Mouse (Mus musculus) T-helper 2 cell (primary cell): ENCODE results near the gene Wdr44.
"Not testable (repeated sequence)": the region's sequence is repeated elsewhere in the genome, so short reads cannot be mapped to it uniquely, and the experiment has no call there.

Experiments
- in situ Hi-C: fragments of 300-600 bp; cut with MboI, MseI; formaldehyde crosslinking; loops from one replicate; pipeline ENCODE4 v1.15.1; 2025; ENCODE audit warnings: high pct_unique_total_duplicates

Gene Wdr44

DNA sequence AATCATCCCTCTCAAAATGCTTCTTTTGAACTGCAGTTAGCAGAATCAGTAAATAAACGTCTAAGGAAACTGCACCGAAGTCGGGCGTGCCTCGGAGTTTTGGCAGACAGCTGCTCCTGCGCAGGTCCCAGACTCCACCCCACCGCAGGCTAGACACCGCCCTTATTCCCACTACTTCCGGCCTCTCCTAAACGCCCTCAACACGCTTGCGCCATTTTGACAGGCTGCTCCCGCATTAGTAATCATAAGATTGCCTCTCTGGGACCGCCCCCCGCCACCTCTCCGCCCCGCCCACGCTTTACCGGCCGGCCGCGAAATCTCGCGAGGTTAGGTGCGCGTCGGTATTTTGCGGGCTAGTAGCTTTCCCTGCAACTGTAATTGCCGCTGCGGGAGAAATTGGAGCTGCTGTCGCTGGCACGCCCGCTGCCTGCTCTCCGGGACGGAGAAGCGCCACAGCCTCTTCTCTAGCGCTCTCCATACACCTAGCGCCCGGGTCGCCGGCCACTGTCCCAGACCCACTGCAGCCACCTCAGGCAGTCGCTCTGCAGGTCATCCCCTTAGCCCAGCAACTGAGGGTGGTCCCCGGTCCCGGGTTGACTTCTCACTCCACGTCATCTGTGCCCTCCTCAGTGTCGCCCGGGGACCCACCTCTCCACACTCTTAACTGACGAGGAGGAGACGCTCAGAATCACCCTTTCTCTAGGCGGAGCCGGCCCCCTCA lies at the start of gene Wdr44:
Wdr44 (plus strand) TSS at position 330 of the 721 bp plus-strand sequence.
- in situ Hi-C loops: no loop called here

DNA sequence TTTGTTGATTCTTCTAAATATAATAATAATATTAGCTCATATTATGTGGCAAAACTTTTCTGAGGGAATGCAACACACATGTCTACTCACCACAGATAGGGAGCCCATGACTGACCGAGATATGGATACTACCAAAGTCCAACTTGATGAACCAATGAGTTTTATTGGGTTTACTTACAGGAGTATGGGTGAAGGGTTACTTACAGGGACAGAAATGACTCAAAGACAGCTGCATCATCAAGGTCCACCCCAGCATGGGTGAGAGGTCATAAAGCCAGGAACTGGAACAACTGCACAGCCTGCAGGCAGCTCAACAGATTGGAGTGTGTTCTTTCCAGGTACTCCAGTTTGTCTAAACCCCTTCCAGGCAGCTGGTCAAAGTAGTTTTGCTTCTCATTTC lies 44.5 kb upstream of the Wdr44 start:
- in situ Hi-C loops: no loop called here

DNA sequence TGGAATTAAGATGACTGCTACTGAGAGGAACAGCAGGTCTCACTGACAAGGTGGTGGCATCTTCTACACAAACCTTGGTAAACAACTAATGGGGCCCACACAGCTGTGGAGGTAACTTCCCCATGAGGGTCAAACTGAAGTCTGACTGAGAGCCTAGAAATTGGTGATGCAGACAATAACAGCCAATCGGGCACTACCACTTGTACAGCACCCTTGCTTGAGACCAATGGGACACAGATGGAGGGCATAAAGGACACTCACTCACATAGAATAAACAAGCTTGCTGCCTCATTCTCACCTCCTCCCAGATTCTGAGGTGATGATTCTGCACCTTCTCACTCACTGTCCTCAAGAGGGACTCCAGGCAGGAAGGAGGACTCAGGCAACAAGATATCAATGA lies 30.6 kb upstream of the Wdr44 start:
- in situ Hi-C loops: no loop called here

DNA sequence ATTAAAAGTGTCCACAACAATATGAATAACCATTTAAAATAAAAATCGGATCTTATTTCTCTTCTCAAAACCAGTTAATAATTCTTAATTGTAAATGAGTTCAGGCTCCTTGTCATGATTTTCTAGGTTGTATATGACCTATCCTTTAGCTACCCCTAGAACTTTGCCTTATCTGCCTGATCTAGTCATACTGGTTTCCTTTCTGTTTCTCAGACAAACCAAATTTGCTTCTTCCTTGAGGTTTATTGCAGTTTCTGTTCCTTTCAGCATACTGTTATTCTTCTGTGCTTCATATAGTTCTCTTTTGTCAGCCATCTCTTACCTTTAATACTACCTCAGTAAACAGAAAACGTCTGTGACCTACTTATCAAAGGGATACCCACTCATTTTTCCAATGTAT lies 19.7 kb upstream of the Wdr44 start:
- in situ Hi-C loops: no loop called here

DNA sequence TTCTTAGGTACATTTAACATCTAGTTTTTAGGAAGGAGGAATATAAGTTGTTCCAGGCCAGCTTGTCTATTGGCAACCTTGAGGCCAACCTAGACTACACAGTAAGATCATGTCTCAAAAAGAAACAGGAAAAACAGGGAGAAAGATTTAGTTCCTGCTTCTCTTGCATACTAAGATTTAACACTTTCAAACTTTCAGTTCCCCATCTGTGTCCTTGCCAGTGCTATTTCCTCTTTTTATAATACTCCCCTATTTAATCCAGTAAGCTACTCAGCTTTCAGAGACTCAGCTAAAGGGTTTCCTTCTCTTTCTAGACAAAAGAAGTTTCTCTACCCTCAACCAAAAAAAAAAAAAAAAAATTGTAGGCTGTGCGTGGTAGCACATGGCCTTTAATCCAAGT lies 17.4 kb upstream of the Wdr44 start:
- in situ Hi-C loops: no loop called here

DNA sequence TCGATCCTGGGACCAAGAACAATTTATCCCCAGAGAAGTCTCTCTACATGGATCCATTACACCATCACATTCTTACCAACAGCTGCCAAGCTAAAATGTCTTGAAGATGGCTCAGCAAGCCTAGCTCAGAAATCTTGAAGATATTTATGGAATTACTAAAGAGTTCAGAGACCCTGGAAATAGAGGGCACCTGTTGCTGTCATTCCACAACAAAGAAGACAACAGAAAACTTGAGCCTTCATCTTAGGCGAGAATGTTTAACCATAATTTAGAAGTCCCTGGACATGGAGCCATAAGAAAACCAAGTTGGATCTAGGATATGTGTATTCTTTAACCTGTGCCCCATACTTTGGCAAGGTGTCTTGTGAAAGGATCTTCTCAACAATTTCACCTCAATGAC lies 16.3 kb upstream of the Wdr44 start:
- in situ Hi-C loops: no loop called here

DNA sequence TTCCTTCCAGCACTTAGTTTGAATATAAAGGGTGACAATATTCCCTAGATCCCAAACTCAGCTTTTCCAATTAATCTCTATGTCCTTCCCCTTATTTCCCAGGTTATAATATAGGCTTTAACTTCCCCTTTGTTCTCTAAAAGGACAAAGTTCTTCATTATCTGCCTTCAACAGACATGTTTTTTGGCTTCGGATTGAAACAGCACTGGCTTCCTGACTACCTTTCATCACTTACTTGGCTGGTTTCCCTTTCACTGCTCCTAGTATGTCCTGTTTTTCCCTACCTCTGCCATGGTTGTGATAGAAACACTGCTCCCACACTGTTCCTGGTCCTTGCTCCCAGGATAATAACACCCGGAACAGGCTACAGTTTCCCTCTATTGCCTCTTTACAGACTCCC lies 15.3 kb upstream of the Wdr44 start:
- in situ Hi-C loops: no loop called here

DNA sequence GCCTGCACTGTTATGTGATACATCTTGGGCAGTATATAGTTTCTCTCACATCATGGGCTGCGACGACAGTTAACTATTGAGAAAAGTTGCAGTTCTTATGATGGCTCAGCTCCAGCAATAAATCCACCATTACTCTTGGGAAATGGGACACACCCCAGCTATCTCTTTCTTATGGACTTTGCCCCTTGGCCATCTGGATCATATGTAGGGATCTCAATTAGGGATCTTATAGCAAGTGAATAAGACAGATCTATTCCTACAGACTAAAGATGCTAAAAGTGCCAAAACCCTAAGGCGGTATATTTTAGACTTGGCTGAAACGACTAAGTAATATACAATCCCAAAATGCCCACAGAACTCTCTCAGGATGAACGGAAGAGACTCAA lies 522 bp upstream of the Wdr44 start:
- in situ Hi-C loops: no loop called here

DNA sequence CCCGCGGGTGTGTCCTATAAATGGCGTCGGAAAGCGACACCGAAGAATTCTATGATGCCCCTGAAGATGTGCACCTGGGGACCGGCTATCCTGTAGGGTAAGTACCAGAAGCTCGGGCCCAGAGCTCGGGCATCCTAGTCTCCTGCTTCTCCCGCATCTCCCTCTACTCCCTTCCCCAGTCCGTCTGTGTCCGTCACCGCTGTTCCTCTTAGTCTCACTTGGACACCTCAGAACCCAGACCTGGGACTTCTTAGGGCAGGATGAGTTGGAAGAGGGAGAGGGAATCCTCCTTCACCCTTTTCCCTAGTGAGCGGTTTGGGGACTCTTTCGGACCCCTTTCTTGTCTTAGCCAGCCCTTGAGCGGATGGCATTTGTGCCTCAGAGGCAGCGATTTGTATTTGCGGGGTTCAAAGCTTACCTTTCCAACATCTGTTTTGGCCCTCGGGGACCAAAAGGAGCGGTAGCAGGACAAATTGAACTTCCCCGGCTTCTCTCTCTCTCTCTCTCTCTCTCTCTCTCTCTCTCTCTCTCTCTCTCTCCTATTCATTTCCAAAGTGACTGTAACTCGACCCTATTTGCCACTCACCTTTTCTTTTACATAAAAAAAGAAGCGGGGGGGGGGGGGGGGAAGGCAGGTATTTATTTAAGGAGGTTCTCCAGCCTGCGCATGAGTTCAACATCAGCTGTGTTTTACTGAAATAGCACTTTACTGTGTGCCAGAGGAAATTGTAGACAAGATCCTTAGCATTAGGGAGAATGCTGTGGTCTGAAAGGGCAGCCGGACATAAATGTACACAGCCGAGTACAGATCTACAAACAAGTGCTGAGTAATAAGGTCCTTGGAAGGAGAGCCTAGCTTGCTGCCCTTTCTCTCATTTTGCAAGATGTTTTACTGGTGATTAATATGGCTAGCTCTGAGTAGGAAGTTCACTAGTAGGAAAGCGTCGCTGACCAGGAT lies 871 bp downstream of the Wdr44 start:
- in situ Hi-C loops: no loop called here

DNA sequence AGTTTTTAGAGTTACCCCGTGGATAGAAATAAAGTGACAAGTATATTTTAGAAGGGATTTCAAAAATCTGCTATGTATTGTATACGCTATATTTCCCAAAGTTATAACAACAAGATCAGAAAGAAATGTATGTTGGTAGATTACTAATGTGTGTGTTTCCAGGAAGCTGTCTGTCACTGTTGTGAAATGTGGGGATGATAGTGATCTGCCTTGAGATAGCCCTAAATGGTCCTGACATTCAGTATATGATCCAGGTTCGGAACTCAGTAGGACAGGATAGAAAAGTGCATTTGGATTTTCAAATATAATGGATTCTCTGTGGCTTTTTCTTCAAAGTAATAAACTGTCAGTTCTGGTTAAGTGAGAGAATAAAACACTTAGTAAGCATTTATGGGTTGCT lies 1.7 kb downstream of the Wdr44 start:
- in situ Hi-C loops: no loop called here

DNA sequence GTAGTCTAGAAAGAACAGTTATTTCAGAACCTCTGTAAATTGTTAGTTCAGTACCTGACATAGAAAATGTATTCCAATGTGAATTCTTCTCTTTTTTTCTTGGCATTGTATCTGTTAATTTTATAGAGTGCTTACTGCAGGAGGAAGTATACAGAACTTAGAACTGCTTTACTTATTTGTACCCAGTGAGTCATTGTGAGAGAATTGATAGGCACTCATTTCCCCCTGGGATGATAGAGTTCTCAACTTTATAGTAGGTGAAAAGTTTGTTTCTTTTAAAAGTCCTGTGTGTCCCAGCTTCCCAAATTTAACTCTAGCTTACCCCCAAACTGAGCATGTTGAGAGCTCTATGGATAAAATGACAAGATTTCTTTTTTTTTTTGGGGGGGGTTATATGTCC lies 2.3 kb downstream of the Wdr44 start:
- in situ Hi-C loops: no loop called here

DNA sequence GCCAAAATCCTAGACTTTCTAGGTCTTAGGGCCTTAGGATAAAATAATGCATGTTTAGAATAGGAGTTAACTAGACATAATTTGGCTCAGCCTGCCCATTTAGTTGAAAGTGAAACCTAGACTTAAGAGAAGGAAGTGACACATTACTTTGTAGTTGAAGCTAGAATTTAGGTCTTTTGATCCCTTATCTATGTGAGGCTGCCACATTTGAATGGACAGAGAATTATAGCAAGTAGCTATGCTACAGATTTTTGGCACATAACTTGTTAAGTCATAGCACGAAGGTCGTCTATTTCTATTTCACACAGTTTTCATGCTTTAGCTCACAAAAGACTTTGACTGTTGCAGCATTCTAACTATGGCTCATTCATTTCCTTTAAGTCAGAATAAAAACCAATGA lies 4.5 kb downstream of the Wdr44 start:
- in situ Hi-C loops: no loop called here

DNA sequence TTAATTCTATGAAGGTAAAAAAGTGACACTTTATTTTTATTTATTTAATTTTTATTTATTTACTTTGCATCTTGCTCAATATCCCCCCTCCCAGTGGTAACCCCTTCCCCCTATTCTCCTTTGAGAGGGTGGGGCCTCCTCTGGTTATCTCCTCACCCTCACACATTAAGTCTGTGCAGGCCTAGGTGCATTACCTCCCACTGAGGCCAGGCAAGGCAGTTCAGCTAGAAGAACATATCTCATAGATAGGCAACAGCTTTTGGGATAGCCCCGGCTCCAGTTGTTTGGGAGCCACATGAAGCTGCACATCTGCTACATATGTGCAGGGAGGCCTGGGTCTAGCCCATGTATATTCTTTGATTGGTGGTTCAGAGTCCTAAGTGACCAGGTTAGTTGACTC lies 6.2 kb downstream of the Wdr44 start:
- in situ Hi-C loops: no loop called here

DNA sequence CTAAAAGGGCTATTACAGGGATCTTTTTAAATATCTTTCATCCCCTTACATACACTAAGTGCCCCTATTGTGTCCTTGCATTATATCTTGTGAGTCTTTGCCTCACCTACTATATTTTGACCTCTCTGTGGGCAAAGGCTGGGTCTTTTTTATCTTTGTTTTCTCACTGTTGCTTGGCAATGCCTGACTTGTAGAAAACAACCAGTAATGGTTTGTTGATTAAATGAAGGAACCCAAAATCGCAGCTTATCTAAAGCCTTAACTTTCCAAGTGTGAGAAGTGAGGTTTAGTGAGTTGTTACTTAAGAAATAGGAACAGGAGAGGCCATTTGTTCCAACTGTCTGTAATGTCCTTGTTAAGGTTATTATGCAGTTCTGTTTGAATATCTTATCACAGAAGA lies 24.4 kb downstream of the Wdr44 start:
- in situ Hi-C loops: no loop called here

DNA sequence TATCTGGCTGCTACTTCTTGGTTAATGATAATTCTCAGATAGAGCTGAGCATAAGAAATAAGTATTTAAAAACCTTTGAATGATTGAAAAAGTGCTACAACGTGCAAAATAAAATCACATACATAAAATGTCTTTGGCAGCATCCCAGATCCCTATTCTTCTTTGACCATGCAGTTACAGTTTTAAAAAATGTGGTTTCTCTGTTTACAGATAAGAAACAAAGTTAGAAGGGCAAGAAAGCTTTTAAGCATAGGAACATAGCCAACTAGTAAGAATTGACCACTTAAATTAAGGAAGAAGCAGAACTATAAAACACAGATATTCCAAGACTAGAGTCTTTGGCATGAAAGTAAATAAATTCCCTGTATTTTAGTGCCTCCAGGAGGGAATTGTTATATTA lies 34.6 kb downstream of the Wdr44 start:
- in situ Hi-C loops: no loop called here

DNA sequence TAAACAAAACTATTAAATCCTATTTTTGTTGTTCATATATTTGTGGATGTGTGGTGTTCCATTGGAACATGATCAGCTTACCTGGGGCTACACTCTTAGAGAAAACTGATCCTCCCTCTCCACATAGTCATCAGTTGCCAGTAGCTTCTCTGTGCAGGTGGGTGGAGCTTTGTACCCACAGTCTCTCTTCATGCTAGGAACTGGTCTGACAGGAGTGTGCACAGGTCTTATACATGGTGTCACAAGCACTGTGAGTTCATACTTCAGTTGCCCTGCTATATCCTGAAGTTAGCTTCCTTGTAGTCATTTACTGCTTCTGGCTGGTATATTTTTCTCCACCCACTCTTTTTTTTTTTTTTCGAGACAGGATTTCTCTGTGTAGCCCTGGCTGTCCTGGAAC lies 61.8 kb downstream of the Wdr44 start:
- in situ Hi-C loops: no loop called here

DNA sequence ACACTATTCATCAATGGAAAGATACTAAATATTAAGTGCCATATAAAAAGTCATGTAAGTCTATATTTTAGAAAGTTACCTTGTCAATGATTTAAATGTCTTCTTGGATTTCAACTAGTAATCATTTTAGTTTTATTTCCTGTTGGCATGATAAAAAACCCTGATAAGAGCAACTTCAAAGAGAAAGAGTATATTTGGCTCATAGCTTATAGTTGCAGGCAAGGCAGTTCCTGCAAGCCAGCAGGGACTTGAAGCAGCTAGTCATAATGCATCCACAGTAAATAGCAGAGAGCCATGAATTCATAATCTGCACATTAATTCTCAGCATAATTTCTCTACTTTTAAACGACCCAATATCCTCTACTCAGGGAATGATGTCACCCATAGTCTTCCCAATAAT lies 75.0 kb downstream of the Wdr44 start:
- in situ Hi-C loops: no loop called here

DNA sequence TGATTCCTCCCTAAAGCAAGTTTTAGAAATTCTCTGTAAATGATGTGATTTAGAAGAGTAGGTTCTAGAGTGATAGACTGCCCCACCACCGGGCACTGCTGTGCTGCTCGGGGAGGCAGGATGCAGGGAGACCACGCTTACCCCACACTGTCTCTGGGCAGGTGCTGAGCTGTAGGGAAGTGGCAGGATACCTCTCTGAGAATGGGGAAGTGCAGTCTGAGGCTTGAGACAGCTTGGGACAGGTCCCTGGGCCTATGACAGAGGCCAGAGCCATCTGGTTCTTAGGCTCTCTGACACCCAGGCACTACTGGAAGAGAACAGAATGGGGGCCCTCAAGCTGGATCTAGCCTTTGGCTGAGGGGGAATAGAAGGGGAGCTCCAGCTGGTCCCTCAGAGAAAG lies 114.3 kb downstream of the Wdr44 start:
- in situ Hi-C loops: no loop called here

DNA sequence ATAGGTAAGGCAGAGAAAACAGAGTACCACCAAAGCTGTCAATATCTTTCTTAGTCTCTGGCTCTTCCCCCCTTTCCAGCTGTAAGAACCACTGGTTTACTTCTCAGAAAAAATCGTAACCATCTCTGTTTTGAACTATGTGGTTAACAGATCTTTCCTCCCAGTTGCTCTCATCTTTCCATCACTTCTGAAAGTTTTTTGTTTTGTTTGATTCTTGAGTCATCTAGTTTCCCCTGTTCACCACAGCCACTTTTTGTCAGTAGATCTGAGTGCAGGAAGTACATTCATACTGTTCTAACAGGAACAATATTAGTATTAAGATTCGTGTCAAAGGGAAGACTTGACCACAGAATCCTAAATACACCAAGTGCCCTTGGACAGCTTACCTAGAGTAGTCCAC lies 117.5 kb downstream of the Wdr44 start:
- in situ Hi-C loops: no loop called here

DNA sequence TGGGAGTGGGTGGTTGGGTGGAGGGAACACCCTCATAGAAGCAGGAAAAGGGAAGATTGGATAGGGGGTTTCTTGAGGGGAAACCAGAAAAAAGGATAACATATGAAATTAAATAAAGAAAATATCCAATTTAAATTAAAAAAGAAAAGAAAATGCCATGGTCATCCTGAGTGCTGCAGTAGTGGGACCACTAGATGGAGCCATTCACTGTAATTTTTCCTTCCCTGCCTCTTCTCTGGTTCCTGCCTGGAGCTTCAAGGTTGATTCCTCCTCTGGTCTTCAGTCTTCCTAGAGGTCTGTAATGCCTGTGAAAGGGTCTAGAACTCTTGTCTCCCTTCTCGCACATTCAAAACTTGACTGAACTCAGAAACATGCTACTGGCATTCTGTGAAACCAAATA lies 120.4 kb downstream of the Wdr44 start:
- in situ Hi-C loops: not testable (repeated sequence)

DNA sequence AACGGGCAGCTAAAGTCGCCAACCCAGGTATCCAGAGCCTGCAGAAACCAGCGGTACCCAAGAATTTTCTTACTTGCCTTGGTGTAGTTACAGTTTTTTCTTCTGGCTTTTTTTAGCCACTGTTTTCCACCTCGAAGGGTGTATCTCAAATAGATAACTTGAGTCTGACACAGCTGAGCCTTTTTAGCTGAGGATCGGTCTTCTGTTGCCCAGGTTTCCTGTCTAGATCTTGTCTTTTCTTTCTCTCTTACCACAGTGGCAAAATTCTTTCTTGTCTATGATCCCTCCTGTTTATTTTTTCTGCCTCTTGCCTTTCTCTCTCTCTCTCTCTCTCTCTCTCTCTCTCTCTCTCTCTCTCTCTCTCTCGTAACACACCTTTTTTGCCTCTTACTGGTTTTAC lies 130.0 kb downstream of the Wdr44 start:
- in situ Hi-C loops: not testable (repeated sequence)

DNA sequence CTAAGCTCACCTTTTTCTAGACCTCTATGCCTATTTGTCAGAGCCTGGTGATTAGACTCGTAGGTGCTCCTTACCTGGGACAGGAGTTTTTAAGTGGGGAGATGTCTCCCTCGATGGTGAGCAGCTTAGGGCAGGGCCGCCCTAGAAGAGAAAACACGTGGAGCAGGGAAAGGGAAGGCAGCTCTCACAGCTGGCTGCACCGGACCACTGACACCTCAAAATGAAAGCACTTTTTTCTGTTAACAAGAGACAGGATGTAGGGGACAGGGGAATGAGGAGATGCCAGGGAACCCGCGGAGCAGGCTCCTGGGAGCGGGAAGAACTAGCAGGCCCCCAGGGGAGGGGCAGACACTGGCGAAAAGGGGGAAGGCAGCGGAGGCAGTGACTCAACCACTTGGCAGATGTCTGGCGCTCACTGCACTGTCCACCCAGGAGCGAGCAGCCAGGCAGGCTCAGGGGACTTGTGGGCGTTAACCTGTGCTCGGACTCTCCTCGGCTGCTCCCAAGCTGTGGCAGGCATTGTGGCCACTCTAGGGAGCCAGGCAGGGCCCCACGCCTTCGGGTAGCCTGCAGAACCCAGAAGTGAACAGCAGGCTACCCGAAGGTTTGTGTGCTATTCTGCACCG lies 130.7 kb downstream of the Wdr44 start:
- in situ Hi-C loops: no loop called here

DNA sequence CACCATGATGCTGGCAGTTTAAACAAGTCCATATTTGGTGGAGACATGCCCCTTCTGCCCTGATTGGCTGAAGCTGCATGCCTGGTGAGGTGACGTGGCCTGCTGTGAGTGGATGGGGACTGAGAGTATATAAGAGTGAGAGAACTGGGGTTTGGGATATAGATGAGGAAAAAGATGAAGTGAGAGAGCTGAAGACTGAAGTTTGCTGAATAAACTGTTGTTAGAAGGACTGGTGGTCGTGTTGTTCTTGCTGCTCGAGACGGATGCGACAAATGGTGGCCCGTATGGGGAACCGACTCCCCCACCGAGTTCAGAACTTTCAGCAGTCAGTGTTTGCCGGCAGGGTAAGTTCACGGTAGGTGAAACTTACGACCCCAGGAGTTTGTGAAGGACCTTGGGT lies 140.9 kb downstream of the Wdr44 start:
- in situ Hi-C loops: not testable (repeated sequence)
